ENCODE assay signal across 10 mouse cellular contexts in genomic region chr7:96970359-96970758, GRCm38 (mm10). TPM values are rescaled to one million over a fixed set of nuclear protein-coding genes. Genes with fewer than 3 reads are reported as not detected.
A peak's percentile ranks its signal among the peaks of the same experiment; 100 is the strongest.
DNase-seq lines count a peak whose midpoint lies in the region; ATAC-seq and TF ChIP-seq lines count a peak whose summit lies in the region.
"Had no signal": no experiment of that assay in that cellular context is flagged by ENCODE, and none has a peak within 500 bp of the region (broad histone marks: within the 10 kb centered on the region; RNA-seq: fewer than 3 reads in every experiment).

No protein-coding gene starts in this region.

- H3K9me3 ChIP-seq in limb, embryonic 14.5 days (ENCODE audit: control insufficient read depth, low read length) = no peaks in the 10 kb centered on the region
- no peaks in the 10 kb centered on the region for H3K9me3 ChIP-seq in limb, embryonic 10.5 days (replicated peaks)
- H3K9me3 ChIP-seq: heart, embryonic 13.5 days; midbrain, embryonic 12.5 days had no signal

- H3K36me3 ChIP-seq in limb, embryonic 14.5 days (ENCODE audit: control insufficient read depth, insufficient read depth, low read length) = peaks cover 4% of the 10 kb centered on the region; the same call in 1 of the 2 replicates
- H3K36me3 ChIP-seq in limb, embryonic 10.5 days = peaks cover 3% of the 10 kb centered on the region; the same call in 1 of the 2 replicates
- H3K36me3 ChIP-seq: midbrain, embryonic 12.5 days had no signal

- no peak overlapping the region for H3K4me3 ChIP-seq in limb, embryonic 14.5 days (replicated peaks; ENCODE audit: low read length)
- H3K4me3 ChIP-seq in limb, embryonic 10.5 days = no peak overlapping the region
- H3K4me3 ChIP-seq: heart, embryonic 13.5 days; midbrain, embryonic 12.5 days had no signal

- H3K27me3 ChIP-seq in limb, embryonic 14.5 days (ENCODE audit: control insufficient read depth, insufficient read depth, low read length) = no peaks in the 10 kb centered on the region
- no peaks in the 10 kb centered on the region for H3K27me3 ChIP-seq in limb, embryonic 10.5 days (ENCODE audit: low read depth, poor library complexity, severe bottlenecking)
- H3K27me3 ChIP-seq: heart, embryonic 13.5 days; midbrain, embryonic 12.5 days had no signal

- no peak overlapping the region for H3K4me2 ChIP-seq in limb, embryonic 14.5 days (replicated peaks; ENCODE audit: low read depth, low read length, severe bottlenecking)
- H3K4me2 ChIP-seq: heart, embryonic 13.5 days; midbrain, embryonic 12.5 days had no signal

- 23% methylated on average over 1 of the region's 1 CpGs for WGBS in limb, embryonic 14.5 days
- 61% methylated on average over 1 of the region's 1 CpGs for WGBS in limb, embryonic 10.5 days

- H3K4me1 ChIP-seq in limb, embryonic 14.5 days (ENCODE audit: control insufficient read depth, insufficient read depth, low read length) = no peaks in the 10 kb centered on the region
- 0 out of 2 replicates have a peak, but pooled peaks cover 2% of the 10 kb centered on the region for H3K4me1 ChIP-seq in limb, embryonic 10.5 days

- no peak for TF ChIP-seq POLR2A in limb, embryonic 14.5 days (IDR thresholded peaks at IDR 0.05; ENCODE audit: borderline replicate concordance, extremely low read depth, insufficient read depth, insufficient read length)

- peak; percentile 70 for DNase-seq in cerebellum, adult 9-10 months
- no peak for DNase-seq in cerebellum, postnatal 4 days (ENCODE audit: low spot score in 2 of 2)
- peak; percentile 79 for DNase-seq in limb, embryonic 14.5 days (ENCODE audit: low spot score)
- DNase-seq in limb, embryonic 10.5 days (ENCODE audit: low spot score) = no peak
- DNase-seq in embryo, embryonic 10.5 days (ENCODE audit: low spot score) = peak; percentile 83
- DNase-seq in spleen, adult 12 weeks (ENCODE audit: low spot score) = no peak
- no peak for DNase-seq in thymus, postnatal 36 days

- H3K27ac ChIP-seq in limb, embryonic 14.5 days (replicated peaks; ENCODE audit: low read depth, low read length) = no peak overlapping the region
- H3K27ac ChIP-seq in limb, embryonic 10.5 days = no peak overlapping the region
- H3K27ac ChIP-seq: heart, embryonic 13.5 days; midbrain, embryonic 12.5 days had no signal

- no peak for ATAC-seq in limb, embryonic 14.5 days (ENCODE audit: low FRiP score, low read depth)
- ATAC-seq in megakaryocyte, adult 5-6 weeks (ENCODE audit: poor library complexity, severe bottlenecking) = peak; percentile 86

- no peak overlapping the region for H3K9ac ChIP-seq in limb, embryonic 14.5 days (ENCODE audit: low read depth, low read length, severe bottlenecking)
- H3K9ac ChIP-seq: heart, embryonic 13.5 days; midbrain, embryonic 12.5 days had no signal

RNA-seq across cellular contexts. Expression of gene Nars2, which starts 19.1 kb away (rescaled TPM):
- 7.4 and 8.5 TPM in 2 replicates for polyA plus RNA-seq in limb, embryonic 14.5 days (2012; rRNA removed)
- polyA plus RNA-seq in limb, embryonic 14.5 days (2014; fragmentation: Nextera tagmentation; extraction: Ambion mirVana) = 21.0 and 23.1 TPM in 2 replicates
- 23.7 and 23.8 TPM in 2 replicates for polyA plus RNA-seq in limb, embryonic 10.5 days (2016; fragmentation: Nextera tagmentation; extraction: Ambion mirVana)
- 2.6 and 3.1 TPM in 2 replicates for total RNA-seq in megakaryocyte, adult 5-6 weeks (2015)
- total RNA-seq in megakaryocyte, adult 5-6 weeks (2017) = 3.3 and 4.0 TPM in 2 replicates

Comparison
In these comparisons a context has a peak if more than half of its experiments do, and no peak if none do; other contexts are left out.
1. DNase-seq: peak in cerebellum, adult 9-10 months (single experiment), limb, embryonic 14.5 days (single experiment) and embryo, embryonic 10.5 days (single experiment); none in cerebellum, postnatal 4 days (0 of 2), limb, embryonic 10.5 days (single experiment), spleen, adult 12 weeks (single experiment) and thymus, postnatal 36 days (0 of 2).